Mouse (Mus musculus): ENCODE measurements around the gene Nxf7.
A peak's percentile ranks its signal among the peaks of the same experiment; 100 is the strongest.
"Not testable (repeated sequence)": the region's sequence is repeated elsewhere in the genome, so short reads cannot be mapped to it uniquely, and the experiment has no call there.

The Nxf7 gene

GRCm38 (mm10) chrX:135598677-135599076 is at the start of gene Nxf7:
Gene Nxf7 (minus strand): TSS chrX:135598777.
- DNase-seq: no peak

GRCm38 (mm10) chrX:135627605-135628004 is 29.0 kb upstream of the Nxf7 start, which contains the start of gene Prame:
Gene Prame (minus strand): TSS chrX:135627705.
- no peak for DNase-seq

GRCm38 (mm10) chrX:135601298-135602029 is 2.9 kb upstream of the Nxf7 start:
- DNase-seq: peak; percentile 47 to 48

- no peak for DNase-seq
These were observed 481 bp downstream of the Nxf7 start for GRCm38 (mm10) chrX:135598096-135598495.

GRCm38 (mm10) chrX:135576412-135576811 is 22.2 kb downstream of the Nxf7 start:
- no peak for DNase-seq

GRCm38 (mm10) chrX:135574958-135575628 is 23.5 kb downstream of the Nxf7 start:
- not testable (repeated sequence) for DNase-seq

GRCm38 (mm10) chrX:135574261-135574957 is 24.2 kb downstream of the Nxf7 start:
- DNase-seq: peak; percentile 2 to 6

GRCm38 (mm10) chrX:135569467-135569866 is 29.1 kb downstream of the Nxf7 start:
- DNase-seq: peak; percentile 29 to 71

GRCm38 (mm10) chrX:135564934-135565333 is 33.6 kb downstream of the Nxf7 start:
- DNase-seq: not testable (repeated sequence)

GRCm38 (mm10) chrX:135562841-135563240 is 35.7 kb downstream of the Nxf7 start:
- no peak for DNase-seq

- not testable (repeated sequence) for DNase-seq
These were observed 36.9 kb downstream of the Nxf7 start for GRCm38 (mm10) chrX:135561693-135562092.

- peak; percentile 4 to 47 for DNase-seq
These were observed 37.6 kb downstream of the Nxf7 start for GRCm38 (mm10) chrX:135560933-135561332.

- DNase-seq: peak; percentile 3 to 50
These were observed 38.9 kb downstream of the Nxf7 start for GRCm38 (mm10) chrX:135559665-135560064.

Measured in kidney, adult 8-10 months (tissue).